Mouse (Mus musculus) stomach, postnatal 0 days (tissue): ENCODE results near the gene Tekt1.

Source experiments
- CTCF ChIP-seq: IDR thresholded peaks from 2 replicates; pipeline ENCODE4 v1.5.1; 2016; ENCODE audit warnings: antibody characterized with exemption, low read depth, mild to moderate bottlenecking, moderate library complexity
- EP300 ChIP-seq: optimal IDR thresholded peaks from 2 replicates; pipeline ENCODE3; 2016; ENCODE audit warnings: antibody characterized with exemption

GRCm38 (mm10) chr11:72348563-72348962, 13.7 kb downstream of the Tekt1 start:
- TF ChIP-seq CTCF = no peak
- no peak for TF ChIP-seq EP300
